Mouse (Mus musculus) small intestine, adult 2 months (tissue): ENCODE data around the gene Ccdc163. TPM values are rescaled to one million over a fixed set of nuclear protein-coding genes. Genes with fewer than 3 reads are reported as not detected.

Experiments used
- H3K27ac ChIP-seq: fragments of 200-500 bp; 2 replicates; pipeline ENCODE4 v1.5.1; 2012; ENCODE audit warnings: low read depth, low read length, control low read depth, inconsistent platforms; ENCODE audit not compliant: insufficient read depth
- H3K27me3 ChIP-seq: fragments of 200-500 bp; 2 replicates; pipeline ENCODE4 v1.6.1; 2012; ENCODE audit warnings: mild to moderate bottlenecking, moderate library complexity, low read length, inconsistent platforms; ENCODE audit not compliant: control insufficient read depth, insufficient read depth
- H3K36me3 ChIP-seq: fragments of 200-500 bp; 2 replicates; pipeline ENCODE4 v1.6.1; 2012; ENCODE audit warnings: mild to moderate bottlenecking, low read length, control low read depth, inconsistent platforms; ENCODE audit not compliant: control insufficient read depth, insufficient read depth
- H3K4me1 ChIP-seq: fragments of 200-500 bp; 2 replicates; pipeline ENCODE4 v1.6.1; 2012; ENCODE audit warnings: low read length, inconsistent platforms, mixed read lengths; ENCODE audit not compliant: control insufficient read depth, insufficient read depth, insufficient read length
- H3K4me3 ChIP-seq: fragments of 200-500 bp; 2 replicates; pipeline ENCODE4 v1.5.1; 2012; ENCODE audit warnings: low read depth, mild to moderate bottlenecking, control low read depth, inconsistent platforms, low read length, moderate library complexity
- CTCF ChIP-seq: fragments of 200-500 bp; IDR thresholded peaks from 2 replicates; pipeline ENCODE4 v1.5.1; 2012; ENCODE audit warnings: low read depth, mild to moderate bottlenecking, control low read depth, inconsistent platforms, low read length, moderate library complexity, mixed read lengths; ENCODE audit not compliant: insufficient replicate concordance, insufficient read length; ENCODE audit errors: extremely low read depth
- POLR2A ChIP-seq: fragments of 200-500 bp; IDR thresholded peaks from 2 replicates; pipeline ENCODE4 v1.6.1; 2012; ENCODE audit warnings: low read depth, mild to moderate bottlenecking, control low read depth, inconsistent platforms, low read length, moderate library complexity
- WGBS: fragments of 180-500 bp; shearing (Covaris S2); methylation state at CpG from one replicate; pipeline ENCODE4 v1.1.7; 2018; 5-methylcytosine and 5-hydroxymethylcytosine counted together
- polyA plus RNA-seq: library from polyadenylated mRNA; depleted of rRNA; stranded (reverse); fragments of >200 nt; gene quantifications from 2 replicates; pipeline ENCODE4 v1.2.3, GENCODE M21; 2012

Ccdc163 gene
- polyA plus RNA-seq, 1 experiment, result 8.9 TPM

GRCm38 (mm10) chr4:116700964-116701363 is 7.3 kb upstream of the Ccdc163 start:
- H3K27me3 ChIP-seq, result no peaks in the 10 kb centered on the region
- H3K4me3 ChIP-seq, result no peak overlapping the region
- H3K4me1 ChIP-seq, result no peaks in the 10 kb centered on the region
- H3K36me3 ChIP-seq, result peaks cover 46% of the 10 kb centered on the region
- TF ChIP-seq CTCF (no peak), POLR2A (no peak)
- H3K27ac ChIP-seq, result no peak overlapping the region
- WGBS, result 81% methylated on average over 1 of the region's 1 CpGs

DNA sequence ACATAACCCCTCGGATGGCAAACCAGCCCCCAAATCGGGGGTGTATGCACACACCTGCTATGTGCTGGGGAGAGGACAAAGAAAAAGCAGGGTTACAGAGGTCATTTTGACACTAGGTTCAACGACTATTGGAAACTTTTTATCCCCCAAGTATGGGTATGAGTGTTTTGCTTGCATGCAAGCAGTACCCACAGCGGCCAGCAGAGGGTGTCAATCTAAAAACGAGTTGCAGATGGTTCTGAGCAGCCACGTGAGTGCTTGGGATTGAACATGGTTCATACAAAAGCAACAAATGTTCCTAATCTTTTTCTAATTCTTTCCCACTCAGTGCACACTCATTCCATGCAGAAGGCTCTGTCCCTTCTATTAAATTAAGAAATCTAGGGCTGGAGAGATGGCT is 4.5 kb upstream of the Ccdc163 start:
- Histone ChIP-seq H3K4me1 (no peaks in the 10 kb centered on the region), H3K27me3 (no peaks in the 10 kb centered on the region), H3K27ac (no peak overlapping the region), H3K4me3 (no peak overlapping the region), H3K36me3 (peaks cover 22% of the 10 kb centered on the region)
- 27% methylated on average over 6 of the region's 6 CpGs for WGBS
- TF ChIP-seq POLR2A (no peak), CTCF (peak; percentile 71; the same call in 1 of the 2 replicates)

DNA sequence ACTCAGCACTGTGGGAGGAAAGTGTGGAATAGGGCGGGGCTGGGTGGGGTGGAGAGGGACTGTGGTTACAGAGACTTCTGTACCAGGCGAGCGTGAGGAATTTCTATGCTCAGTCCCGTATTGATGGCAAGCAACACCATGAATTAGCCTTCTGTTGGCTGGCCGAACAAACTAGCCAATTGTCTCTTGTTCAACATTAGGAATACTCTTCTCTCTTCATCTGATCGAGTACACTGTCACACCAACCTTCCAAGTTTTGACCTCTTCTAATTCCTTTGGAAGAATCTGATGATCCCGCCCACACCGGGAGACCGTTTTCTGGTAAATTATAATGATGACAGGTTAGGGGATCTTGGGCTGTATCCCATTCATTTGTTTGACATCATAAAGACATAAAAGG is 643 bp upstream of the Ccdc163 start:
- Histone ChIP-seq H3K27ac (no peak overlapping the region), H3K4me3 (peak overlapping the region; percentile 70), H3K27me3 (no peaks in the 10 kb centered on the region), H3K4me1 (no peaks in the 10 kb centered on the region; the same call in 1 of the 2 replicates), H3K36me3 (peaks cover 3% of the 10 kb centered on the region; the same call in 1 of the 2 replicates)
- 4% methylated on average over 9 of the region's 9 CpGs for WGBS
- TF ChIP-seq POLR2A (no peak), CTCF (no peak)

- WGBS, result 3% methylated on average over 9 of the region's 9 CpGs
- no peak overlapping the region for H3K27ac ChIP-seq
- H3K27me3 ChIP-seq, result no peaks in the 10 kb centered on the region
- H3K4me3 ChIP-seq, result peak overlapping the region; percentile 54
- H3K36me3 ChIP-seq, result peaks cover 3% of the 10 kb centered on the region; the same call in 1 of the 2 replicates
- no peak for TF ChIP-seq CTCF
- TF ChIP-seq POLR2A, result no peak
- no peaks in the 10 kb centered on the region; the same call in 1 of the 2 replicates for H3K4me1 ChIP-seq
Observed at GRCm38 (mm10) chr4:116708791-116709390, 582 bp downstream of the Ccdc163 start.

DNA sequence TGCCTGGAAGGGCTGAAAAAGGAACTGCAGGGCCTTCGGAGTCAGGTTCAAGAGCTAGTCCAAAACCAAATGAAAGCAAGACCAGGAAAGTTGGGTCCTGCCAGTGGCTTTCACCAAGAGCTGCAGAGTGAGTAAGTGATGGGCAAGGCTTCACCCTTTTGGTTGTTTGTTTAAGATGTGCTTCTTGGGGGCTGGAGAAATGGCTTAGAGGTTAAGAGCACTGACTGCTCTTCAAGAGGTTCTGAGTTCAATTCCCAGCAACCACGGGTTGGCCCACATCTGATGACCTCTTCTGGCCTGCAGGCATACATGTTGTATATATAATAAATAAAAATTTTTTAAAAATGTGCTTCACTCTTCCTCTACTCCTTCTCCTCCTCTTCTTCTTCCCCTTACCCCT is 1.8 kb downstream of the Ccdc163 start:
- Histone ChIP-seq H3K27ac (no peak overlapping the region), H3K4me3 (no peak overlapping the region), H3K27me3 (no peaks in the 10 kb centered on the region), H3K36me3 (peaks cover 2% of the 10 kb centered on the region; the same call in 1 of the 2 replicates), H3K4me1 (no peaks in the 10 kb centered on the region; the same call in 1 of the 2 replicates)
- no peak for TF ChIP-seq CTCF
- no peak for TF ChIP-seq POLR2A
- WGBS, result 90% methylated on average over 2 of the region's 2 CpGs

GRCm38 (mm10) chr4:116712536-116712935 is 4.2 kb downstream of the Ccdc163 start:
- TF ChIP-seq CTCF (no peak), POLR2A (no peak)
- Histone ChIP-seq H3K4me1 (no peaks in the 10 kb centered on the region; the same call in 1 of the 2 replicates), H3K27me3 (no peaks in the 10 kb centered on the region), H3K27ac (no peak overlapping the region), H3K4me3 (no peak overlapping the region), H3K36me3 (peaks cover 2% of the 10 kb centered on the region; the same call in 1 of the 2 replicates)
- 65% methylated on average over 1 of the region's 1 CpGs for WGBS

DNA sequence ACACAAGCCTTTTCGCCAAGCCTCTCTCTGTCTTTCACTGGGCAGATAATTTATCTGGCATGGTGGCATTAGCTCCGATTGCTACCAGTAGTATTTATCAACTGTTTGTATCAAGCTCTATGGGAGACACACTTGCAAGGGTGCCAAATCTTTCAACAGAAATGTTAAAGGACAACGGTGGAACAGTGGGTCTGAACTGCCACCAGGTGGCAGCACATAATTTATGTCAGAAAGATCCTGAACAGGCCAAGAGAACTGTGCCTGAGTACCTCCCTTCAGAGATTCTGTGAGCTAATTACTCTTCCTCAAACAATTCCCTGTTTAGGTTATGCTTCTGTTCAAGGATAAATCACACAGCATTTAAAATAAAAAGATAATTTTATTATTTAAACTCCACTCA is 11.1 kb downstream of the Ccdc163 start:
- Histone ChIP-seq H3K36me3 (peaks cover 2% of the 10 kb centered on the region; the same call in 1 of the 2 replicates), H3K4me3 (no peak overlapping the region), H3K27ac (no peak overlapping the region), H3K27me3 (no peaks in the 10 kb centered on the region), H3K4me1 (no peaks in the 10 kb centered on the region; the same call in 1 of the 2 replicates)
- TF ChIP-seq POLR2A (no peak), CTCF (no peak)
- 12% methylated on average over 3 of the region's 3 CpGs for WGBS
